Mouse (Mus musculus) C2C12 (cell line): ENCODE data around the gene Krt12.

Source experiments
- CEBPB ChIP-seq: IDR thresholded peaks from one replicate; pipeline ENCODE4 v1.6.1; 2011; ENCODE audit warnings: low read depth, mild to moderate bottlenecking, control low read depth, moderate library complexity
- CTCF ChIP-seq: IDR thresholded peaks from one replicate; pipeline ENCODE4 v1.5.1; 2011; ENCODE audit not compliant: control insufficient read depth, insufficient read depth, insufficient read length
- FOSL1 ChIP-seq: IDR thresholded peaks from one replicate; pipeline ENCODE4 v1.8.0; 2011; ENCODE audit warnings: mild to moderate bottlenecking, low read length; ENCODE audit not compliant: poor library complexity, insufficient read depth, severe bottlenecking
- MAX ChIP-seq: IDR thresholded peaks from one replicate; pipeline ENCODE4 v1.6.1; 2011; ENCODE audit warnings: mild to moderate bottlenecking, control low read depth
- MYOD1 ChIP-seq: IDR thresholded peaks from one replicate; pipeline ENCODE4 v1.6.1; 2011; ENCODE audit warnings: low read depth; ENCODE audit not compliant: control insufficient read depth, insufficient read length
- MYOG ChIP-seq: IDR thresholded peaks from one replicate; pipeline ENCODE4 v1.6.1; 2011; ENCODE audit not compliant: control insufficient read depth, insufficient read length; ENCODE audit errors: extremely low read depth
- USF1 ChIP-seq: IDR thresholded peaks from one replicate; pipeline ENCODE4 v1.6.1; 2011; ENCODE audit warnings: low read depth, mild to moderate bottlenecking, control low read depth, moderate library complexity

DNA sequence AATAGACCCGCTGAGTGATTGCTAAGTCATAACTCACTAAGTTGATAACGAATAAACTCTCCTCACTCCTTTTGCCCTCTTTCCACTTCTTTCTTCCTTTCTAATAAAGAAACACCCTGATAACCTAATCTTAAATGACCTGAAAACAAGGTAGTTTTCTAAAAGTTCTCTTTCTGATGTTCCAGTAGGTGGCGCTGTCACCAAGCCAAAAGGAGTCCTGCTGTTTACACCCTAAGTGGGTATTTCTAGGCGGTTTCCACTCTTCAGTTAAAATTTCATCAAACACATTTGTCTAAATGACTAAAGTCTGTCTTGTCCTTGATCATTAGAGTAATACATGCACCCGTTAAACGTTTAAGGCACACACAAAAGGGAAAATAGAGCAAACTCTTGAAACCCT lies 8.8 kb downstream of the Krt12 start:
- TF ChIP-seq CTCF (no peak), USF1 (no peak), FOSL1 (no peak), CEBPB (no peak), MYOG (no peak), MAX (no peak), MYOD1 (no peak)
